Mouse (Mus musculus) lung, postnatal 0 days (tissue): Measurements from ENCODE around the gene Txlnb.

Experiments used
- CTCF ChIP-seq: IDR thresholded peaks from 2 replicates; pipeline ENCODE4 v1.5.1; 2016; ENCODE audit warnings: antibody characterized with exemption, mild to moderate bottlenecking
- EP300 ChIP-seq: IDR thresholded peaks from 2 replicates; pipeline ENCODE4 v1.6.1; 2016; ENCODE audit warnings: antibody characterized with exemption, mild to moderate bottlenecking, control low read depth

DNA sequence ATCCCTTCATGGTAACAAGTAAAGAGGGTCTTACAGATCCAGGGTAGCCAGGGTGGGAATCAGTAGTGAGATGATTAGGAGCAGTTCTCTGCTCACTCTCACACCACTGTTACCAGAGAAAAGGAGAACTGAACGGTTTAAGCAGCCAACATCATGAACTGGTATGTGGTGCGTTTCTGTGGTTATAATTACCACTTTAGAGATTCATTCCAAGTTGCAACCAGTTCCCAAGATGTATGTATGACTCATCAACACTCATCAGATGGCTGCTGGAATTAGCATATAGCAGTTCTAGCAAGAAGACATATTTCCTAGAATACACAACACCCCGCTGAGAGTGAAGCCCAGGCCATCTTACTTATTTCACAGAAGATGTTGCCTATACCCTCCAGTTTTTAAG lies 46.0 kb downstream of the Txlnb start:
- no peak for TF ChIP-seq CTCF
- no peak for TF ChIP-seq EP300
